Mouse (Mus musculus): Measurements from ENCODE around the gene Cd200r1.

Cd200r1 gene

DNA sequence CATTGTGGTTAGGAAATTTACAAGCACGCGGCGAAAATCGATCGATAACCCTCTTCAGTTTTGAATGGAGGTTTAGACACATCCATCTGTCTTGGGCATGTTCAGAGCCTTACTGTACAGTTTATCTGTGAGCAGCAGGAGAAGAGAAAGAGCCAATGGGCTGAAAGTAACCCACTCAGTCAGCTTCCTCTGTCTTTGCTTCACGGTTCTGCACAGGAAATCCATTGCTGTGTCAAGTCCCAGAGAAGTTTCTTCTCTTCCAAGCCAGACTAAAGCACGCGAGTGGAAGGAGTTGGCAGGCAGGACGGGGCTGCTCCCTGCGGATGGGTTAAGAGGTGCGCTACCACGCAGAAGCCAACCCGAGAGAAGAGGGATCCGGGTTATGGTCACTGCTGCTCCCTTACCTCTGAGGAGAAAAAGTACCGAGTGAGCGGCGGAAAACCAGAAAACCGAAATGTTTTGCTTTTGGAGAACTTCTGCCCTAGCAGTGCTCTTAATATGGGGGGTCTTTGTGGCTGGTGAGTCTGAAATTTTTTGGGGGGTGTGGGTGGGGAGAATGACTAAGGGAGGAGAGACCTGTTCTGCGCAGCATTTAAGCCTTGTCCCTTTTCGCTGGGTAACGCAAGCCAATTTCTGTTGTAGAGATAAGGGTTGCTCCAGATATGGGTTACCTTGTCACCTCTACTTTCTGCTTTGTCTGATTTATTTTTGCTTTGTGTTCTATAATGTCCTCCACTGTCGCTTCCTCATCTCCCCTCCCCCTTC, at the start of gene Cd200r1:
Cd200r1 (plus strand) TSS at position 182 of the 765 bp plus-strand sequence.
- peak; percentile 18 to 19 for DNase-seq (ENCODE audit: low spot score in 2 of 2)

DNA sequence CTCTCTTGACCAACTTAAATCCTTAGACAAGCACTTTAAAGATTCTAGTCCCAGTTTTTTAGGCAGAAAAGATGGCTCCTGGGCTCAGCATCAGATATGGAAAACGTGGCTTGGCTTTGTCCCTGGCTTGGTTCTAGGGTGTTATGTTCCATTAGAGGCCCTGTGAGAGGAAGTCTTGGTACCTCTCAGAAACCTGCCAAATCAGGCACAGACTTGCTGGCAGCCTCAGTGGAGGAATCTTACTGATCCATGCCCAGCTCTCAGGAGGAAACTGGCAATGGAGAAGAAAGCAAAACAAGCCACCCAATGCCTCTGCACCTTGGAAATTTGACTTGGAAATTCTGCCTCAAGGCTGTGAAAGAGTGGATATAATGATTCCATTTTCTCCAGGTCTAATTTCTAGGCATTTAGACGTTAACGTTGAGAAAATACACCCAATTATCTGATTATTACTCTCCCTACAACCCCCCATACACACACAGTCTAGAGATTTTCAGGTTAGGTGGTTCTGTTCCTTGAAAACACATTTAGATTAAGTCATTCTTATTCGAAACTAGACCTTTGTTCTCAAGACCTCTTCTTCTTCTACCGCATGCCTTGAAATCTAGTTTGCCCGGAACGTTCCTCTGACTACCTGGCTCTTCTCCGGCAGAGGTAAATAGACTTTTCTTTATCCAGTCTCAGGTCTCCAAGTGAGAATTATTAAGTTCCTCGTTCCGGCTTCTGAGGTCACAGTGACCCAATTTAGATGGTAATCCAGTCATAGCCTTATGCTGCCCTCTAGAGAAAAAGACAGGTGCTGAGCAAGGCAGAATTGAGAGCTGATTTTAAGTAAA, 49.0 kb upstream of the Cd200r1 start:
- DNase-seq (ENCODE audit: low spot score in 2 of 2), result no peak

GRCm38 (mm10) chr16:44717141-44717634, 48.3 kb upstream of the Cd200r1 start:
- no peak for DNase-seq (ENCODE audit: low spot score in 2 of 2)

DNA sequence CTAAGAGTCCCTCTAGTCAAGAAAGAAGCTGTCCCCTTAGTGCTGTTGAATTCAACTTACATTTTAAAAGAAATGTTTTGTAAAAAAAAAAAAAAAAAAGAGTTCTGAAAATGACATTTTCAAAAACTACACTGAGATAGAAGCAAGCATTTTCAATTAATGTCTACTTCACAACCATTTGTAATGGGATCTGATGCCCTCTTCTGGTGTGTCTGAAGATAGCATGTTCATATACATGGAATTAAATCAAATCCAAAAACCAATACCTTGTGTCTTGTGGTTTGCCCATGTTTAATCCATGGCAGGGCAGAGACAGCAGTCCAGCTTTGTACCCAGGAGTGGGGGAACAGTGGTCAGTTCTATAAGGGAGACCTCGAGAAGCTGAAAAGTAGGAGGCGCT, 47.7 kb upstream of the Cd200r1 start:
- no peak for DNase-seq (ENCODE audit: low spot score in 2 of 2)

- DNase-seq (ENCODE audit: low spot score in 2 of 2), result no peak
These were observed 46.2 kb upstream of the Cd200r1 start for GRCm38 (mm10) chr16:44719349-44719748.

DNA sequence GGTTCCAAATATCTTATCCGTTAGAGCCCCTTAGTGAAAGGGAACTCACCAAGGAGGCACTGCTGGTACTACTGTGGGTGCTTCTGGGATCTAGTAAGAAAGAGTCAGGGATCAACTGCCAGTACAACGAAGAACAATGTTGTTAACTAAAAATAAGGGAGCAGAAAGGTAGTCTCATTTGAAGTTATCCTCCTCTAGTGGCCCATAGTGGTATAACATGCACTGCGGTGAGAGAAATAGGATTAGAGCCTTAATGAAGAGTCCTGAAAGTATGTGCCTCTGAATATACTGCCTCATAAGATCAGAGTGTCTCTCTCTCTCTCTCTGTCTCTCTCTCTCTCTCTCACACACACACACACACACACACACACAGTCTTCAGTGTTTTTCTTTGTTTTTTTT, 45.0 kb upstream of the Cd200r1 start:
- DNase-seq (ENCODE audit: low spot score in 2 of 2), result no peak

GRCm38 (mm10) chr16:44722666-44723065, 42.9 kb upstream of the Cd200r1 start:
- DNase-seq (ENCODE audit: low spot score in 2 of 2), result no peak

DNA sequence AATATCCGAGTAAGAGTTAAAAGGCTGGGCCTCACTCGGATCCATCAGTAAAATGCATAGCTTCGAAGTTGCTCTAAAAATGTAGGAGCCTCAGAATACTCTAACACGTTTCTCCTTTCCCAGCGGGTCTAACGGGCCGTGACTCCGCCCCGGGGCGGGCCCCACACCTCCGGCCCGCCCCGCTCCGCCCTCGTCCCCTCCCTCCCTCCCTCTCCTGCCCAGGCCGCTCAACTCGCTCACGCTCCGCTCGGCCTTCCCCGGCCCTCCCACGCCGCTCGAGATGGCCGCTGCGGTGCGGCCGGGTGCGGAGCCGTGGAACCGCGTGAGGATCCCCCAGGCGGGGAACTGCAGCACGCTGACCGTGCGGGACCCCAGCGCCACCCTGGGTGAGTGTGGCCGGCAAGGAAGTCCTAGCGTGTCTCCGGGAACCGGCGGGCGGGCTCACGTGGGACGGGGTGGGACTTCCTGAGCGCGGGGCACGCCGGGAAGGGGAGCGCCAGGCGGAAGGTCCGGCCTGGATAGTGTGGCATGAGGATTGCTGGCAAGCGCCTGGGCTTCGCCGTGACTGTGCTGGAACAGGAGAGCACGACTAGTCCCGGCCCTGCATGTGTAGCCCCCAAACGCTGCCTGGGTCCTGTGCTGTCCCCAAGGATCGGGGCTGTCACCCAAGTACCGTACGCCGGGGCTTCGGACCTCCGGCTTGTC, 41.3 kb upstream of the Cd200r1 start, which contains the start of gene Nepro:
Nepro (plus strand) TSS at position 219 of the 705 bp plus-strand sequence.
- peak; percentile 91 to 96 for DNase-seq (ENCODE audit: low spot score in 2 of 2)

- DNase-seq (ENCODE audit: low spot score in 2 of 2), result peak in 1 of 2 experiments; percentile 20
These were observed 40.7 kb upstream of the Cd200r1 start for GRCm38 (mm10) chr16:44724847-44725246.

DNA sequence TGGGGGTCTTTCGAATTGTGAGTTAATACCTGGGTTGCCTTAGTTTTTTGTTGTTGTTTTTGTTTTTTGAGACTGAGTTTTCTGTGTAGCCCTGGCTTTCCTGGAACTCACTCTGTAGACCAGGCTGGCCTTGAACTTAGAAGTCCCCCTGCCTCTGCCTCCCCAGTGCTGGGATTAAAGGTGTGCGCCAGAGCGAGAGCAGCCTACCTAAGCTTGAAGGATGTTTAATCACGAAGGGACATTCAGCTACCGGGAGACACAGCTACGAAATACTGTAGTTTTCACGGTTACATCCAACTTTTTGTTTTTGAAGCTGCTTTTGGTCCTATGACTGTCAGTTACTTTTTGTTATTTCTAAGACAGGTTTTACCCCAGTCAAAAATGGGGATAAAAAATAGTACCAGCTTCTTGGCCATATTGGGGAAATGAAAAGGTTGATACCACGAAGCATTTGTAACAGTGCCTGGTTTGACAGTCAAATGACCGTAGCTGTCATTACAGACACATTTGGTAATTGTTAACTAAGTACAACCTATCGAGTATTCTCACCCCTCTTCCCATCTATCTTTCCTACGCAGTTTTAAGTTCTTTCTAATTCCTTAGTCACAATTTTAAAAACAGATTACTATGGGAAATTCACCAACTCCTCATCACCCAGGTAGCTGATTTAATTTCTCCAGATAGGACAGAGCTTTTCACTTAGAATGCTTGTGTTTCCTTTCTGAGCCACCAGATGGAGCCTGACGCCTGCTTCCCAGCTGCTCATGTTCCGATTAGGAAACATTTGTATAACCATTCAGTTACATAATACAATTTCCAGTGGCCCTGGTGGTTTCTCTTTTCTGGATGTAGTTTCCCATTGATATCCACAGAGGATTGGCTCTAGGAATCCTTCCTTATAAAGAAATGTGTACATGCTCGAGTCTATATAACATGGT, 40.0 kb upstream of the Cd200r1 start:
- DNase-seq (ENCODE audit: low spot score in 2 of 2), result peak; percentile 39 to 79

GRCm38 (mm10) chr16:44727525-44727924, 38.0 kb upstream of the Cd200r1 start:
- DNase-seq (ENCODE audit: low spot score in 2 of 2), result no peak

- no peak for DNase-seq (ENCODE audit: low spot score in 2 of 2)
These were observed 31.5 kb upstream of the Cd200r1 start for GRCm38 (mm10) chr16:44734059-44734458.

DNA sequence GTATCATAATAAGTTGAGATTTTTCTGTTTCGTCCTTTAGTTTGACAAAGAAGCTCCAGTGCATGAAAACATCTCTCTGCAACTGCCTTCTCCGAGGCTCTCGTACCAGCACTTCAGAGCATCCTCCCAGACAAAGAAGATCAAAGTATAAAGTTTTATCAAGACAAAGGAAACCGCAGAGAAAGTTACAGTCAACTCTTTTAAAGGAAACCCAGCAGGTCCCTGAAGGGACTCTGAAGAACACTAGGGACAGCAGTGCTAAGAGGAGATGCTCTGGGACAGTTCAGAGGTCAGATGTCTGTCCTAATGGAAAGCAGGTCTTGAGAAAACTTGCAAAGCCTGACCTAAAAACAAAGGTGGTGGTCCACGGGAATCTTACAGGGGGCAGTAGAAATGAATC, 29.9 kb upstream of the Cd200r1 start:
- no peak for DNase-seq (ENCODE audit: low spot score in 2 of 2)

- DNase-seq (ENCODE audit: low spot score in 2 of 2), result no peak
These were observed 29.4 kb upstream of the Cd200r1 start for GRCm38 (mm10) chr16:44736118-44736517.

GRCm38 (mm10) chr16:44742753-44743152, 22.8 kb upstream of the Cd200r1 start:
- no peak for DNase-seq (ENCODE audit: low spot score in 2 of 2)

DNA sequence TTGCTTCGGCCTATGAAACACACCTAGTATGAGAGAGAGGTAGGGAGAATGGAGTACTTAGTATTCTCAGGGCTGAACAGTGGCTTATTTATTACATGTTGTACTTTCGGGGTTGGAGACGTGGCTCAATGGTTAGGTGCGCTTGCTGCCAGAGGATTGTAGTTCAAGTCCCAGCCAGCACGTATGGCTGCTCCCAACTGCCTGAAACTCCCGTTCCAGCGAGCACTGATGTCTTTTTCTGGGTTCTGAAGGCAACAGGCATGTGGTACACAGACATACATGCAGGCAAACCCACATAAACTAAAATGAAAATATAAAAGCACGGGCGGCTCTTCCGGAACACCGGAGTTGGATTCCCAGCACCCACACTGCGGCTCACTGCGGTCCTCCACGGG, 20.1 kb upstream of the Cd200r1 start:
- no peak for DNase-seq (ENCODE audit: low spot score in 2 of 2)

GRCm38 (mm10) chr16:44745866-44746562, 19.5 kb upstream of the Cd200r1 start, which contains the start of gene Gtpbp8:
TSS of gene Gtpbp8 (minus strand) at chr16:44746363.
- DNase-seq (ENCODE audit: low spot score in 2 of 2), result peak; percentile 74 to 87

DNA sequence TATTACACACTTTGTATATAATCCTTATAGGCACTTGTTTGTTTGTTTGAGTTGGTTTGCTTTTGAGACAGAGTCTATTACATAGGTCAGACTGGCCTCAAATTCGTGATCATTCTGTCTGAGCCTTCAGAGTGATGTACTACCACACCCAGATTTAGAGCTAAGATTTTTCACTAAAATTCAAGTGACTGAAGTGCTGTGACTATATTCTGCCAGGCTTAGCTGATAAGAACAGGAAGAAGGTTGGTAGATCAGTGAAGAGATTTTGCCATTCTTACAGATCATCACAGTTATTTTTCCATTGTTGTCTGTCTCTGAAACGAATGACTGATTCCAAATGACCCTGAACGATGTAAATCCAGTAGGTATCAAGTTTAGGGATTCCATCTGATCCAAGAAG, 17.5 kb upstream of the Cd200r1 start:
- DNase-seq (ENCODE audit: low spot score in 2 of 2), result no peak

GRCm38 (mm10) chr16:44757700-44758099, 7.8 kb upstream of the Cd200r1 start:
- no peak for DNase-seq (ENCODE audit: low spot score in 2 of 2)

GRCm38 (mm10) chr16:44761811-44762210, 3.7 kb upstream of the Cd200r1 start:
- no peak for DNase-seq (ENCODE audit: low spot score in 2 of 2)
